Mouse (Mus musculus): ENCODE measurements around the gene Tubg1. TPM values are rescaled to one million over a fixed set of nuclear protein-coding genes. Genes with fewer than 3 reads are reported as not detected.

The Tubg1 gene
- polyA plus RNA-seq, 1 experiment from 2014 or later: 70.5 TPM

- WGBS: under 1% methylated on average over 50 of the region's 50 CpGs
Measured at GRCm38 (mm10) chr11:101170811-101171610, 51.3 kb downstream of the Tubg1 start, which contains the start of gene Plekhh3. Gene Plekhh3 (minus strand): TSS chr11:101171351.

GRCm38 (mm10) chr11:101171721-101172433 lies 52.1 kb downstream of the Tubg1 start:
- no peaks in the 10 kb centered on the region for H3K9me3 ChIP-seq
- H3K4me3 ChIP-seq: peak overlapping the region; percentile 74
- H3K9ac ChIP-seq: peak overlapping the region; percentile 60
- H3K27ac ChIP-seq: peak overlapping the region; percentile 72
- H3K4me1 ChIP-seq: peaks cover 69% of the 10 kb centered on the region
- peak overlapping the region; percentile 89 for H3K4me2 ChIP-seq (replicated peaks)
- WGBS: under 1% methylated on average over 31 of the region's 31 CpGs
- ATAC-seq (ENCODE audit: low FRiP score, low read depth): peak; percentile 48
- peaks cover 79% of the 10 kb centered on the region for H3K27me3 ChIP-seq
- H3K36me3 ChIP-seq: peaks cover 13% of the 10 kb centered on the region

More at GRCm38 (mm10) chr11:101170811-101171610, 51.3 kb downstream of the Tubg1 start, which contains the start of gene Plekhh3:
- H3K9me3 ChIP-seq: no peaks in the 10 kb centered on the region
- peak; percentile 96 for ATAC-seq (ENCODE audit: low FRiP score, low read depth)
- peak within 1 kb of the TSS; percentile 72 for H3K27ac ChIP-seq
- H3K27me3 ChIP-seq: peaks cover 79% of the 10 kb centered on the region
- peaks cover 61% of the 10 kb centered on the region for H3K4me1 ChIP-seq
- H3K9ac ChIP-seq: peak within 1 kb of the TSS; percentile 78
- peak within 1 kb of the TSS; percentile 74 for H3K4me3 ChIP-seq
- H3K36me3 ChIP-seq: peaks cover 20% of the 10 kb centered on the region
- H3K4me2 ChIP-seq (replicated peaks): peak within 1 kb of the TSS; percentile 89

GRCm38 (mm10) chr11:101172434-101172815 lies 52.7 kb downstream of the Tubg1 start:
- no peak for ATAC-seq (ENCODE audit: low FRiP score, low read depth)
- H3K27ac ChIP-seq: peak overlapping the region; percentile 72
- H3K9me3 ChIP-seq: no peaks in the 10 kb centered on the region
- WGBS: 13% methylated on average over 5 of the region's 5 CpGs
- peak overlapping the region; percentile 60 for H3K9ac ChIP-seq
- peaks cover 79% of the 10 kb centered on the region for H3K27me3 ChIP-seq
- H3K4me3 ChIP-seq: peak overlapping the region; percentile 74
- H3K4me1 ChIP-seq: peaks cover 74% of the 10 kb centered on the region
- H3K36me3 ChIP-seq: peaks cover 7% of the 10 kb centered on the region
- H3K4me2 ChIP-seq (replicated peaks): peak overlapping the region; percentile 89

GRCm38 (mm10) chr11:101173112-101173511 lies 53.4 kb downstream of the Tubg1 start:
- peak overlapping the region; percentile 89 for H3K4me2 ChIP-seq (replicated peaks)
- peaks cover 75% of the 10 kb centered on the region for H3K4me1 ChIP-seq
- 0 out of 2 replicates have a peak, but pooled peaks cover under 1% of the 10 kb centered on the region for H3K36me3 ChIP-seq
- no peak overlapping the region for H3K27ac ChIP-seq
- no peaks in the 10 kb centered on the region for H3K9me3 ChIP-seq
- no peak overlapping the region for H3K9ac ChIP-seq
- no peak for ATAC-seq (ENCODE audit: low FRiP score, low read depth)
- H3K4me3 ChIP-seq: peak overlapping the region; percentile 40
- 6% methylated on average over 11 of the region's 11 CpGs for WGBS
- H3K27me3 ChIP-seq: peaks cover 79% of the 10 kb centered on the region

- Histone ChIP-seq H3K9me3 (no peaks in the 10 kb centered on the region), H3K27ac (no peak overlapping the region), H3K36me3 (no peaks in the 10 kb centered on the region), H3K9ac (peak overlapping the region; percentile 63), H3K4me3 (peak overlapping the region; percentile 40), H3K4me1 (peaks cover 76% of the 10 kb centered on the region), H3K4me2 (replicated peaks) (peak overlapping the region; percentile 89), H3K27me3 (peaks cover 79% of the 10 kb centered on the region)
- peak; percentile 48; the same call in 1 of the 2 replicates for ATAC-seq (ENCODE audit: low FRiP score, low read depth)
- under 1% methylated on average over 61 of the region's 61 CpGs for WGBS
Measured at GRCm38 (mm10) chr11:101173631-101174388, 54.1 kb downstream of the Tubg1 start.

GRCm38 (mm10) chr11:101174389-101174745 lies 54.6 kb downstream of the Tubg1 start:
- no peaks in the 10 kb centered on the region for H3K36me3 ChIP-seq
- H3K27ac ChIP-seq: no peak overlapping the region
- no peak for ATAC-seq (ENCODE audit: low FRiP score, low read depth)
- H3K4me2 ChIP-seq (replicated peaks): peak overlapping the region; percentile 89
- peaks cover 70% of the 10 kb centered on the region for H3K4me1 ChIP-seq
- peaks cover 79% of the 10 kb centered on the region for H3K27me3 ChIP-seq
- peak overlapping the region; percentile 63; the same call in 1 of the 2 replicates for H3K9ac ChIP-seq
- 28% methylated on average over 9 of the region's 9 CpGs for WGBS
- H3K9me3 ChIP-seq: no peaks in the 10 kb centered on the region
- H3K4me3 ChIP-seq: peak overlapping the region; percentile 40

GRCm38 (mm10) chr11:101174851-101175628 lies 55.3 kb downstream of the Tubg1 start, which contains the start of gene Ccr10:
Gene Ccr10 (minus strand): TSS chr11:101175443.
- H3K27ac ChIP-seq: no peak within 1 kb of the TSS
- H3K9ac ChIP-seq: peak within 1 kb of the TSS; percentile 63; the same call in 1 of the 2 replicates
- no peak for ATAC-seq (ENCODE audit: low FRiP score, low read depth)
- H3K4me3 ChIP-seq: peak within 1 kb of the TSS; percentile 40
- 27% methylated on average over 14 of the region's 14 CpGs for WGBS
- peaks cover 64% of the 10 kb centered on the region for H3K4me1 ChIP-seq
- H3K9me3 ChIP-seq: no peaks in the 10 kb centered on the region
- peak within 1 kb of the TSS; percentile 89 for H3K4me2 ChIP-seq (replicated peaks)
- H3K36me3 ChIP-seq: no peaks in the 10 kb centered on the region
- peaks cover 77% of the 10 kb centered on the region for H3K27me3 ChIP-seq

GRCm38 (mm10) chr11:101175636-101176116 lies 55.9 kb downstream of the Tubg1 start:
- 9% methylated on average over 11 of the region's 11 CpGs for WGBS
- Histone ChIP-seq H3K4me3 (peak overlapping the region; percentile 33), H3K27ac (no peak overlapping the region), H3K36me3 (no peaks in the 10 kb centered on the region), H3K9me3 (no peaks in the 10 kb centered on the region), H3K9ac (0 out of 2 replicates have a peak overlapping the region, but pooled peaks have one; percentile 39), H3K4me2 (replicated peaks) (peak overlapping the region; percentile 59), H3K27me3 (peaks cover 76% of the 10 kb centered on the region), H3K4me1 (peaks cover 57% of the 10 kb centered on the region)
- no peak for ATAC-seq (ENCODE audit: low FRiP score, low read depth)

Small RNAs within 50 kb of the gene (microRNA-seq; reads per million reads assigned to microRNA genes)
- gene Gm27626: not detected

Other genes starting within 250 kb of the Tubg1 start
- 42.4 and 50.3 TPM in 2 replicates for gene Stat3, start 180.4 kb upstream of the Tubg1 start, polyA plus RNA-seq (2015; fragmentation: Nextera tagmentation; extraction: Ambion mirVana)
- gene Cavin1, start 149.1 kb upstream of the Tubg1 start, polyA plus RNA-seq (2015; fragmentation: Nextera tagmentation; extraction: Ambion mirVana): 136 and 142 TPM in 2 replicates
- 34.0 and 34.4 TPM in 2 replicates for gene Atp6v0a1, start 110.5 kb upstream of the Tubg1 start, polyA plus RNA-seq (2015; fragmentation: Nextera tagmentation; extraction: Ambion mirVana)
- gene Naglu, start 49.9 kb upstream of the Tubg1 start, polyA plus RNA-seq (2015; fragmentation: Nextera tagmentation; extraction: Ambion mirVana): 9.4 and 9.8 TPM in 2 replicates
- gene Hsd17b1, start 41.5 kb upstream of the Tubg1 start, polyA plus RNA-seq (2015; fragmentation: Nextera tagmentation; extraction: Ambion mirVana): 0.28 TPM in 1 of 2 replicates, not detected in the other
- gene Coasy, start 37.4 kb upstream of the Tubg1 start, polyA plus RNA-seq (2015; fragmentation: Nextera tagmentation; extraction: Ambion mirVana): 38.1 and 41.6 TPM in 2 replicates
- gene Mlx, start 32.7 kb upstream of the Tubg1 start, polyA plus RNA-seq (2015; fragmentation: Nextera tagmentation; extraction: Ambion mirVana): 44.1 and 50.5 TPM in 2 replicates
- 43.0 and 44.5 TPM in 2 replicates for gene Psmc3ip, start 24.5 kb upstream of the Tubg1 start, polyA plus RNA-seq (2015; fragmentation: Nextera tagmentation; extraction: Ambion mirVana)
- 18.7 and 20.3 TPM in 2 replicates for gene Retreg3, start within 50 bp of the Tubg1 start, polyA plus RNA-seq (2015; fragmentation: Nextera tagmentation; extraction: Ambion mirVana)
- gene Tubg2, start 36.0 kb downstream of the Tubg1 start, polyA plus RNA-seq (2015; fragmentation: Nextera tagmentation; extraction: Ambion mirVana): 7.3 and 7.4 TPM in 2 replicates
- 0.27 and 0.46 TPM in 2 replicates for gene Cntnap1, start 50.6 kb downstream of the Tubg1 start, polyA plus RNA-seq (2015; fragmentation: Nextera tagmentation; extraction: Ambion mirVana)
- gene Plekhh3, start 51.4 kb downstream of the Tubg1 start, polyA plus RNA-seq (2015; fragmentation: Nextera tagmentation; extraction: Ambion mirVana): 6.6 and 7.3 TPM in 2 replicates
- 0.10 TPM in 1 of 2 replicates, not detected in the other for gene Ccr10, start 55.5 kb downstream of the Tubg1 start, polyA plus RNA-seq (2015; fragmentation: Nextera tagmentation; extraction: Ambion mirVana)
- 14.6 and 17.5 TPM in 2 replicates for gene Ezh1, start 106.5 kb downstream of the Tubg1 start, polyA plus RNA-seq (2015; fragmentation: Nextera tagmentation; extraction: Ambion mirVana)
- gene Ramp2, start 126.1 kb downstream of the Tubg1 start, polyA plus RNA-seq (2015; fragmentation: Nextera tagmentation; extraction: Ambion mirVana): 72.9 and 74.7 TPM in 2 replicates
- gene Vps25, start 133.8 kb downstream of the Tubg1 start, polyA plus RNA-seq (2015; fragmentation: Nextera tagmentation; extraction: Ambion mirVana): 104 and 109 TPM in 2 replicates
- 8.5 and 10.2 TPM in 2 replicates for gene Wnk4, start 140.6 kb downstream of the Tubg1 start, polyA plus RNA-seq (2015; fragmentation: Nextera tagmentation; extraction: Ambion mirVana)
- 1.7 and 1.9 TPM in 2 replicates for gene Cntd1, start 159.1 kb downstream of the Tubg1 start, polyA plus RNA-seq (2015; fragmentation: Nextera tagmentation; extraction: Ambion mirVana)
- 172 and 175 TPM in 2 replicates for gene Coa3, start 159.2 kb downstream of the Tubg1 start, polyA plus RNA-seq (2015; fragmentation: Nextera tagmentation; extraction: Ambion mirVana)
- gene Becn1, start 182.3 kb downstream of the Tubg1 start, polyA plus RNA-seq (2015; fragmentation: Nextera tagmentation; extraction: Ambion mirVana): 124 and 127 TPM in 2 replicates
- gene Psme3, start 196.3 kb downstream of the Tubg1 start, polyA plus RNA-seq (2015; fragmentation: Nextera tagmentation; extraction: Ambion mirVana): 136 and 144 TPM in 2 replicates
- gene Aoc2, start 205.1 kb downstream of the Tubg1 start, polyA plus RNA-seq (2015; fragmentation: Nextera tagmentation; extraction: Ambion mirVana): 1.4 TPM in 2 replicates
- 0.20 and 0.31 TPM in 2 replicates for gene Aoc3, start 210.7 kb downstream of the Tubg1 start, polyA plus RNA-seq (2015; fragmentation: Nextera tagmentation; extraction: Ambion mirVana)
- gene G6pc, start 247.6 kb downstream of the Tubg1 start, polyA plus RNA-seq (2015; fragmentation: Nextera tagmentation; extraction: Ambion mirVana): not detected in 2 replicates